Mouse (Mus musculus): Measurements from ENCODE around the gene Zer1.

- no peak for TF ChIP-seq CTCF (conservative IDR thresholded peaks at IDR 0.05 in 1 of 2, IDR thresholded peaks at IDR 0.05 in 1 of 2; ENCODE audit: low read depth in 2 of 2, low read length in 2 of 2)
- no peak for TF ChIP-seq NRF1 (IDR thresholded peaks at IDR 0.05; ENCODE audit: low read depth, low read length)
- TF ChIP-seq MAX (IDR thresholded peaks at IDR 0.05; ENCODE audit: low read length) = no peak
- no peak for TF ChIP-seq POLR2A (IDR thresholded peaks at IDR 0.05; ENCODE audit: low read depth, low read length)
- TF ChIP-seq ETS1 (conservative IDR thresholded peaks at IDR 0.05; ENCODE audit: low read depth, low read length) = no peak
- no peak for TF ChIP-seq USF1 (IDR thresholded peaks at IDR 0.05; ENCODE audit: low read depth, low read length)
- TF ChIP-seq ELF1 (IDR thresholded peaks at IDR 0.05; ENCODE audit: low read depth, low read length) = no peak
- TF ChIP-seq EP300 (IDR thresholded peaks at IDR 0.05; ENCODE audit: low read length) = no peak
Measured at GRCm38 (mm10) chr2:30064298-30064697, 60.1 kb downstream of the Zer1 start.

Data from CH12.LX (cell line).